Mouse (Mus musculus) forebrain, embryonic 14.5 days (tissue): ENCODE measurements around the gene Stn1. TPM values are rescaled to one million over a fixed set of nuclear protein-coding genes. Genes with fewer than 3 reads are reported as not detected.

Source experiments
- ATAC-seq: fragments of 200-750 bp; cut with Nextera tagmentation; 2 replicates; pipeline ENCODE4 v1.8.0; 2017; ENCODE audit warnings: mild to moderate bottlenecking, moderate library complexity
- DNase-seq: peaks from one replicate; pipeline ENCODE4 v3.0.0-alpha.2; 2015; ENCODE audit warnings: low spot score
- H3K27ac ChIP-seq: fragments of 300-500 bp; sonication (generic); 2 replicates; pipeline ENCODE4 v1.5.1; 2014; ENCODE audit warnings: low read depth, mild to moderate bottlenecking, control low read depth, low read length, moderate library complexity
- H3K27me3 ChIP-seq: fragments of 300-500 bp; sonication (generic); replicated peaks from 2 replicates; pipeline ENCODE4 v1.6.1; 2014; ENCODE audit warnings: low read length, control low read depth, mixed read lengths; ENCODE audit not compliant: control insufficient read depth, insufficient read depth
- H3K36me3 ChIP-seq: fragments of 300-500 bp; sonication (generic); 2 replicates; pipeline ENCODE4 v1.6.1; 2014; ENCODE audit warnings: low read length, control low read depth; ENCODE audit not compliant: control insufficient read depth, insufficient read depth
- H3K4me1 ChIP-seq: fragments of 300-500 bp; sonication (generic); 2 replicates; pipeline ENCODE4 v1.6.1; 2014; ENCODE audit warnings: antibody characterized with exemption, low read length, control low read depth; ENCODE audit not compliant: control insufficient read depth, insufficient read depth
- H3K4me2 ChIP-seq: fragments of 300-500 bp; sonication (generic); 2 replicates; pipeline ENCODE4 v1.6.1; 2014; ENCODE audit warnings: mild to moderate bottlenecking, control low read depth, low read length
- H3K4me3 ChIP-seq: fragments of 300-500 bp; sonication (generic); 2 replicates; pipeline ENCODE4 v1.5.1; 2014; ENCODE audit warnings: low read depth, low read length, control low read depth
- H3K9ac ChIP-seq: fragments of 300-500 bp; sonication (generic); 2 replicates; pipeline ENCODE4 v1.6.1; 2014; ENCODE audit warnings: mild to moderate bottlenecking, low read length, control low read depth, moderate library complexity
- H3K9me3 ChIP-seq: fragments of 300-500 bp; sonication (generic); replicated peaks from 2 replicates; pipeline ENCODE4 v1.6.1; 2016; ENCODE audit warnings: low read length, control low read depth, mixed read lengths; ENCODE audit not compliant: control insufficient read depth
- WGBS: fragments of 180-500 bp; shearing (Covaris S2); extraction: QIAGEN DNeasy Blood & Tissue Kit; methylation state at CpG from one replicate; pipeline ENCODE4 v1.1.7; 2014; 5-methylcytosine and 5-hydroxymethylcytosine counted together
- polyA plus RNA-seq: library from polyadenylated mRNA; unstranded; fragments of >200 nt; fragmentation: Nextera tagmentation; extraction: Ambion mirVana; gene quantifications from 2 replicates; pipeline ENCODE4 v1.2.1, GENCODE M21; 2014

The Stn1 gene
- polyA plus RNA-seq, 1 experiment from 2014 or later: 41.6 TPM

DNA sequence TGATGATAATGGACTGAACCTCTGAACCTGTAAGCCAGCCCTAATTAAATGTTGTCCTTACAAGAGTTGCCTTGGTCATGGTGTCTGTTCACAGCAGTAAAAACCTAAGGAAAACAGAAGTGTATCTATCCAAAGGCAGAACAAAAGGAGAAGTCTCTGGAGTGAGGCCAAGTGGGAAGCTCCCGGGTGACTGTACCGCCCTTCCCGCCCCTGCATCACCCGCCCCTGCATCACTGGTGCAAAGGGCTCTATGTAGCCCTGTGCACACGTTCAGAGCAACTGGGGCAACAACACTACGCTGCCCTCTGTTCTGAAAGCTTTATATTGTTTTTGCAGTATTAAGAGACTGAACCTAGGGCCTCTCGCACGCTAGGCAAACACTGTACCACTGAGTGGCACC, 19.7 kb downstream of the Stn1 start:
- no peak for DNase-seq
- H3K4me2 ChIP-seq: no peak overlapping the region
- WGBS: 53% methylated on average over 8 of the region's 8 CpGs
- no peak overlapping the region for H3K27ac ChIP-seq
- H3K4me3 ChIP-seq: no peak overlapping the region
- H3K36me3 ChIP-seq: peaks cover 45% of the 10 kb centered on the region
- H3K27me3 ChIP-seq: no peaks in the 10 kb centered on the region
- no peak for ATAC-seq
- H3K9ac ChIP-seq: no peak overlapping the region
- no peaks in the 10 kb centered on the region for H3K4me1 ChIP-seq
- H3K9me3 ChIP-seq: no peaks in the 10 kb centered on the region

- no peak for ATAC-seq
- H3K36me3 ChIP-seq: peaks cover 41% of the 10 kb centered on the region
- H3K9ac ChIP-seq: no peak overlapping the region
- no peak overlapping the region for H3K4me3 ChIP-seq
- H3K4me1 ChIP-seq: no peaks in the 10 kb centered on the region
- DNase-seq: peak; percentile 46
- H3K27ac ChIP-seq: no peak overlapping the region
- no peak overlapping the region for H3K4me2 ChIP-seq
- no peaks in the 10 kb centered on the region for H3K27me3 ChIP-seq
- WGBS: 81% methylated on average over 12 of the region's 12 CpGs
- no peaks in the 10 kb centered on the region for H3K9me3 ChIP-seq
Observed at GRCm38 (mm10) chr19:47516879-47517278, 20.4 kb downstream of the Stn1 start.

DNA sequence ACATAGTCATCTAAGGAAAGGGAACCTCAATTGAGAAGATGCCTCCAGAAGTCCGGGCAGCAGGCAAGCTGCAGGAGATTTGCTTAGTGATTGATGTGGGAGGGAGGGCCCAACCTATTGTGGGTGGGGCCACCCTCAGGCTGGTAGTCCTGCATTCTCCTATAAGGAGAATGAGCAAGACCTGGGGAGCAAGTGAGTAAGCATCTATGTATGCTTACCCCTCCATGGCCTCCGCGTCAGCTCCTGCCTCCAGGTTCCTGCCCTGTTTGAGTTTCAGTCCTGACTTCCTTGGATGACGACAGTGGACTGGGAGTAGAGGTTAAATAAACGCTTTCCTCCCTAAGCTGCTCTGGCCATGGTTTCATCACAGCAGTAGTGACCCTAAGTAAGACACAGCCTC, 22.2 kb downstream of the Stn1 start:
- peaks cover 34% of the 10 kb centered on the region for H3K36me3 ChIP-seq
- ATAC-seq (no peak), DNase-seq (no peak)
- WGBS: 83% methylated on average over 5 of the region's 5 CpGs
- H3K9me3 ChIP-seq: no peaks in the 10 kb centered on the region
- no peak overlapping the region for H3K9ac ChIP-seq
- H3K4me3 ChIP-seq: no peak overlapping the region
- H3K4me2 ChIP-seq: no peak overlapping the region
- H3K4me1 ChIP-seq: peaks cover 3% of the 10 kb centered on the region; the same call in 1 of the 2 replicates
- no peak overlapping the region for H3K27ac ChIP-seq
- no peaks in the 10 kb centered on the region for H3K27me3 ChIP-seq

GRCm38 (mm10) chr19:47513618-47513897, 23.7 kb downstream of the Stn1 start:
- DNase-seq: no peak
- Histone ChIP-seq H3K36me3 (peaks cover 39% of the 10 kb centered on the region), H3K4me2 (no peak overlapping the region), H3K4me3 (no peak overlapping the region), H3K9ac (no peak overlapping the region), H3K27ac (no peak overlapping the region), H3K4me1 (peaks cover 3% of the 10 kb centered on the region; the same call in 1 of the 2 replicates), H3K27me3 (no peaks in the 10 kb centered on the region), H3K9me3 (no peaks in the 10 kb centered on the region)
- WGBS: 88% methylated on average over 4 of the region's 4 CpGs
- no peak for ATAC-seq

- H3K27me3 ChIP-seq: no peaks in the 10 kb centered on the region
- 91% methylated on average over 21 of the region's 21 CpGs for WGBS
- DNase-seq: no peak
Observed at GRCm38 (mm10) chr19:47512794-47513617, 24.3 kb downstream of the Stn1 start.

GRCm38 (mm10) chr19:47511958-47512357, 25.3 kb downstream of the Stn1 start:
- no peak overlapping the region for H3K27ac ChIP-seq
- no peak for ATAC-seq
- peaks cover 39% of the 10 kb centered on the region for H3K36me3 ChIP-seq
- WGBS: 85% methylated on average over 6 of the region's 6 CpGs
- H3K27me3 ChIP-seq: no peaks in the 10 kb centered on the region
- peaks cover 3% of the 10 kb centered on the region; the same call in 1 of the 2 replicates for H3K4me1 ChIP-seq
- no peaks in the 10 kb centered on the region for H3K9me3 ChIP-seq
- no peak for DNase-seq
- H3K9ac ChIP-seq: no peak overlapping the region
- H3K4me3 ChIP-seq: no peak overlapping the region
- H3K4me2 ChIP-seq: no peak overlapping the region

More at GRCm38 (mm10) chr19:47512794-47513617, 24.3 kb downstream of the Stn1 start:
- no peak for ATAC-seq
- peaks cover 39% of the 10 kb centered on the region for H3K36me3 ChIP-seq
- no peaks in the 10 kb centered on the region for H3K9me3 ChIP-seq
- no peak overlapping the region for H3K9ac ChIP-seq
- H3K27ac ChIP-seq: no peak overlapping the region
- H3K4me3 ChIP-seq: no peak overlapping the region
- peaks cover 3% of the 10 kb centered on the region; the same call in 1 of the 2 replicates for H3K4me1 ChIP-seq
- H3K4me2 ChIP-seq: no peak overlapping the region

- peaks cover 37% of the 10 kb centered on the region for H3K36me3 ChIP-seq
- ATAC-seq (no peak), DNase-seq (no peak)
- peak overlapping the region; percentile 48; the same call in 1 of the 2 replicates for H3K27ac ChIP-seq
- H3K9me3 ChIP-seq: no peaks in the 10 kb centered on the region
- no peak overlapping the region for H3K4me2 ChIP-seq
- peak overlapping the region; percentile 32; the same call in 1 of the 2 replicates for H3K9ac ChIP-seq
- H3K4me1 ChIP-seq: peaks cover 3% of the 10 kb centered on the region; the same call in 1 of the 2 replicates
- H3K4me3 ChIP-seq: no peak overlapping the region
- WGBS: 72% methylated on average over 7 of the region's 7 CpGs
- H3K27me3 ChIP-seq: no peaks in the 10 kb centered on the region
Observed at GRCm38 (mm10) chr19:47511294-47511675, 26.0 kb downstream of the Stn1 start.

DNA sequence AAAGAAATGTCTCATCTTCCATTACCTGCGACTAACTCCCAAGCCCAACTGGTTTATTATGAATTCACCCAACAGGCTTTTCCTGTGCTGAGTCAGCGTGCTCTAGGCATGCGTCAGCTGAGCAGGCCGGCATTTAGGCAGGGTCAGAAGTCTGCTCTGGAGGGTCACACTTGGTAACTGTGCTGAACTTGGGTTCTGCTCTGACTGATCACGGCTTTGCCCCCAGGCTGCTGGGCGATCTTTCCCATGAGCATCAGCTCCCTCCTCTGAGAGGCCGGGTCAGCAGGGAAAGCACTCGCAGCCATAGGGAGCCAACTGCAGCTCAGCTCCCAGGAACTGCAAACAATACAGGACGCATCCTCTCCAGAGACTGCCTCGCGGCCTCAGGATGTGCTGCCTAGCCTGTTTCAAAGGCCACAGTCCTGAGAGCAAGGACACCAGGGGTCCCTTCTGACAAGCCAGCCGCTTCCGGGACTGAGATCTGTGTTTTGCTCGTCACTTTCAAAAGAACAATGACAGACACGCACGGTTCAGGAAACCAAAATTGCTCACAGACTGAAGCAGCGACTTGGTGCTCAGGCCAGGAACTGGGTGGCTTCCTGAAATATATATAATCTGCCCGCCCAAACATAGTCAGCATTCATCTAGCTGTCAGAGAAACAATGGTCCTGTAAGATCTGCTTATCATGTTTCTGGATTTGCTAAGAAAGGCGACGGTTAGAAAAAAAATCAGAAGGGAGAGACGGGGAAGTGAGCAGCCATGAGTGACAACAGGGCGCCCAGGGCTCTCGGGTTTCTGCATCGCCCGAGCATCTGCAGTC, 26.6 kb downstream of the Stn1 start:
- H3K9ac ChIP-seq: peak overlapping the region; percentile 32; the same call in 1 of the 2 replicates
- no peak for ATAC-seq

More for the DNA sequence above, 26.6 kb downstream of the Stn1 start:
- WGBS: 33% methylated on average over 25 of the region's 25 CpGs
- Histone ChIP-seq H3K36me3 (peaks cover 31% of the 10 kb centered on the region), H3K9me3 (no peaks in the 10 kb centered on the region), H3K4me2 (peak overlapping the region; percentile 28; the same call in 1 of the 2 replicates), H3K27ac (peak overlapping the region; percentile 48; the same call in 1 of the 2 replicates), H3K27me3 (no peaks in the 10 kb centered on the region), H3K4me1 (peaks cover 3% of the 10 kb centered on the region; the same call in 1 of the 2 replicates), H3K4me3 (no peak overlapping the region)
- DNase-seq: peak; percentile 31
